Mouse (Mus musculus): Measurements from ENCODE around the gene Hipk1.

DNA sequence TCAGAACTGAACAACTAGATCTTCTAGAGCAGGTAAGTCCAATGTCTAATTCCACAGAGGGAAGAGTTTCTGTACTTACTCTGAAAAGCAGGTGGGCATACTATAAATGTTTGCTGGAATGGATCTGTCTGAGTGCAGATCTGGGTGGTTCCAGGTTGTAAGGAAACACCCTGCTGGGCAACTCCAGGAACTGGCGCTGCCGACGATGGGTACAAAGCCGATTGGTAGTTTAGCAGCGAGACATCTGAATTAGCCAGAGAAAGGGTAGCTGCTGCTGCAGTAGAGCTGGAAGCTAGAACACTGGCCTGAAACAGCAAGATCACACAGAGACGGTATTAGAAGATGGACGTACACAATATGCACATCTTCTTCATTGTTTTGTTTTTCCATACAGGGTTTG, 32.9 kb downstream of the Hipk1 start:
- TF ChIP-seq CTCF (IDR thresholded peaks at IDR 0.05) = no peak
- TF ChIP-seq EP300 (IDR thresholded peaks at IDR 0.05) = no peak
